Mouse (Mus musculus) cerebellum, adult 2 months (tissue): ENCODE results near the gene Foxl2.

Experiments
- CTCF ChIP-seq: fragments of 200-500 bp; IDR thresholded peaks from 2 replicates; pipeline ENCODE4 v1.5.1; 2011; ENCODE audit warnings: low read depth, mild to moderate bottlenecking, control low read depth, low read length, moderate library complexity, borderline replicate concordance; ENCODE audit not compliant: insufficient read depth
- POLR2A ChIP-seq: fragments of 200-500 bp; IDR thresholded peaks from 2 replicates; pipeline ENCODE4 v1.6.1; 2011; ENCODE audit warnings: low read length, control low read depth, borderline replicate concordance; ENCODE audit not compliant: insufficient read depth

DNA sequence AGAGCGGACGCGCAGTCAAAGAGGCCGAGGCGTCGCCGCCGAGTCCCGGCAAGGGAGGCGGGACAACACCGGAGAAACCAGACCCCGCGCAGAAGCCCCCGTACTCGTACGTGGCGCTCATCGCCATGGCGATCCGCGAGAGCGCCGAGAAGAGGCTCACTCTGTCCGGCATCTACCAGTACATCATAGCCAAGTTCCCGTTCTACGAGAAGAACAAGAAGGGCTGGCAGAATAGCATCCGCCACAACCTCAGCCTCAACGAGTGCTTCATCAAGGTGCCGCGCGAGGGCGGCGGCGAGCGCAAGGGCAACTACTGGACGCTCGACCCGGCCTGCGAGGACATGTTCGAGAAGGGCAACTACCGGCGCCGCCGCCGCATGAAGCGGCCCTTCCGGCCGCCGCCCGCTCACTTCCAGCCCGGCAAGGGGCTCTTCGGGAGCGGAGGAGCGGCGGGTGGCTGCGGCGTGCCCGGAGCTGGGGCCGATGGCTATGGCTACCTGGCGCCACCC is 682 bp downstream of the Foxl2 start:
- no peak for TF ChIP-seq CTCF
- no peak for TF ChIP-seq POLR2A
